In the genomic region with DNA sequence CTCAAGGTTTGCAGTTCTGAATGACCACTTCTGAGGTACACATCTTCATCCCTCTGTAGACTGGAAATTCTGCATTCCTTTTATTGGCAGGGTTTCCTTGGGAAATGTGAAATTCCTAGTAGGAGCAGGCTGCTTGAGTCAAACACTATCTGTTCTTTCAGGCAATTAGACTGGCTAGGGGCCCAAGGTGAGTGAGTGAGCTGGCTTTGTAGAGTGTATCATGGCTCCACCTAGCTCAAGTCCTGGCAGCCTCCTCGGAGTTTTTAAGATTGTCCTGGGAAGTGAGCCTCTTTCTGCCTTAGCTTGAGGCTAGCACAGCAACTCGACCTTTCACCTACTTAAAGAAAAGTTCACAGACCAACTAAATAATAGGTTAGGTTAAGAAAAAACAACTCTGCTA, we compare ENCODE assay signal across 8 mouse cellular contexts. TPM values are rescaled to one million over a fixed set of nuclear protein-coding genes. Genes with fewer than 3 reads are reported as not detected.
DNase-seq lines count a peak whose midpoint lies in the region; ATAC-seq and TF ChIP-seq lines count a peak whose summit lies in the region.

No protein-coding gene starts in this region.

- H3K4me2 ChIP-seq in forebrain, postnatal 0 days (ENCODE audit: low read depth) = no peak overlapping the region
- no peak overlapping the region for H3K4me2 ChIP-seq in forebrain, embryonic 11.5 days (ENCODE audit: low read depth, low read length, severe bottlenecking)
- no peak overlapping the region for H3K4me2 ChIP-seq in limb, embryonic 15.5 days

- no peak for ATAC-seq in forebrain, postnatal 0 days
- no peak for ATAC-seq in forebrain, embryonic 11.5 days (replicated peaks; ENCODE audit: low FRiP score)
- ATAC-seq in limb, embryonic 15.5 days (ENCODE audit: insufficient number of reproducible peaks, low FRiP score, low TSS enrichment, low read depth) = no peak

- no peak overlapping the region for H3K27ac ChIP-seq in forebrain, postnatal 0 days (ENCODE audit: low read depth, low read length)
- H3K27ac ChIP-seq in forebrain, embryonic 11.5 days (ENCODE audit: low read depth, low read length) = no peak overlapping the region
- H3K27ac ChIP-seq in limb, embryonic 15.5 days = peak overlapping the region; percentile 92; the same call in 1 of the 2 replicates

- H3K4me1 ChIP-seq in forebrain, postnatal 0 days (ENCODE audit: insufficient read depth) = peaks cover 5% of the 10 kb centered on the region; the same call in 1 of the 2 replicates
- peaks cover 10% of the 10 kb centered on the region for H3K4me1 ChIP-seq in forebrain, embryonic 11.5 days (replicated peaks; ENCODE audit: control insufficient read depth, insufficient read depth, low read length)
- H3K4me1 ChIP-seq in limb, embryonic 15.5 days = peaks cover 25% of the 10 kb centered on the region

- H3K36me3 ChIP-seq in forebrain, postnatal 0 days (ENCODE audit: insufficient read depth) = no peaks in the 10 kb centered on the region
- H3K36me3 ChIP-seq in forebrain, embryonic 11.5 days (ENCODE audit: control insufficient read depth, insufficient read depth, low read length) = no peaks in the 10 kb centered on the region
- no peaks in the 10 kb centered on the region for H3K36me3 ChIP-seq in limb, embryonic 15.5 days

- DNase-seq in forebrain, postnatal 0 days = peak; percentile 1
- no peak for DNase-seq in forebrain, embryonic 11.5 days (ENCODE audit: low spot score)
- DNase-seq in adrenal gland, postnatal 25 days = peak; percentile 52
- DNase-seq in heart, postnatal 4 days = peak; percentile 29
- peak; percentile 58 for DNase-seq in yolk sac, embryonic 10.5 days (ENCODE audit: low spot score)
- no peak for DNase-seq in retina, embryonic 14.5 days (ENCODE audit: low spot score)
- DNase-seq in layer of hippocampus, postnatal 14 days (ENCODE audit: low spot score in 2 of 2) = no peak

- TF ChIP-seq CTCF in forebrain, postnatal 0 days (IDR thresholded peaks at IDR 0.05; ENCODE audit: low read depth) = no peak

- no peak overlapping the region for H3K9ac ChIP-seq in forebrain, postnatal 0 days
- H3K9ac ChIP-seq in forebrain, embryonic 11.5 days (ENCODE audit: low read length) = no peak overlapping the region
- H3K9ac ChIP-seq in limb, embryonic 15.5 days = no peak overlapping the region

- H3K9me3 ChIP-seq in forebrain, postnatal 0 days (ENCODE audit: low read length) = no peaks in the 10 kb centered on the region
- no peaks in the 10 kb centered on the region for H3K9me3 ChIP-seq in forebrain, embryonic 11.5 days (ENCODE audit: control insufficient read depth, low read length)
- H3K9me3 ChIP-seq in limb, embryonic 15.5 days = no peaks in the 10 kb centered on the region

- no peaks in the 10 kb centered on the region for H3K27me3 ChIP-seq in forebrain, postnatal 0 days (ENCODE audit: insufficient read depth, low read length)
- no peaks in the 10 kb centered on the region for H3K27me3 ChIP-seq in forebrain, embryonic 11.5 days (ENCODE audit: control insufficient read depth, insufficient read depth, low read length)
- no peaks in the 10 kb centered on the region for H3K27me3 ChIP-seq in limb, embryonic 15.5 days

- 15% methylated on average over 2 of the region's 2 CpGs for WGBS in forebrain, postnatal 0 days
- 8% methylated on average over 2 of the region's 2 CpGs for WGBS in forebrain, embryonic 11.5 days
- WGBS in limb, embryonic 15.5 days = 3% methylated on average over 2 of the region's 2 CpGs

- no peak overlapping the region for H3K4me3 ChIP-seq in forebrain, postnatal 0 days (ENCODE audit: low read depth, low read length)
- H3K4me3 ChIP-seq in forebrain, embryonic 11.5 days (ENCODE audit: low read depth, low read length) = no peak overlapping the region
- no peak overlapping the region for H3K4me3 ChIP-seq in limb, embryonic 15.5 days

RNA-seq across cellular contexts. Expression of a gene that starts 1.2 kb away (rescaled TPM):
- total RNA-seq in forebrain, postnatal 0 days (2014; rRNA removed) = 103 and 107 TPM in 2 replicates
- 59.6 and 75.6 TPM in 2 replicates for polyA plus RNA-seq in forebrain, postnatal 0 days (2015; fragmentation: Nextera tagmentation; extraction: Ambion mirVana)
- 99.5 and 102 TPM in 2 replicates for polyA plus RNA-seq in forebrain, embryonic 11.5 days (2014; fragmentation: Nextera tagmentation; extraction: Ambion mirVana)
- total RNA-seq in adrenal gland, postnatal 25 days (2021) = 26.9 and 36.4 TPM in 2 replicates
- 10 to 100 TPM; 26.2 to 26.8 TPM for total RNA-seq in heart, postnatal 4 days (2021)
- 55.5 and 62.2 TPM in 2 replicates for polyA plus RNA-seq in limb, embryonic 15.5 days (2015; fragmentation: Nextera tagmentation; extraction: Ambion mirVana)
- 100 to 1,000 TPM; 176 to 182 TPM for total RNA-seq in layer of hippocampus, postnatal 14 days (2021)

RNA-seq across cellular contexts. Expression of a gene that starts 1.4 kb away (rescaled TPM):
- total RNA-seq in forebrain, postnatal 0 days (2014; rRNA removed) = 9.2 and 12.4 TPM in 2 replicates
- polyA plus RNA-seq in forebrain, postnatal 0 days (2015; fragmentation: Nextera tagmentation; extraction: Ambion mirVana) = 2.1 and 2.8 TPM in 2 replicates
- polyA plus RNA-seq in forebrain, embryonic 11.5 days (2014; fragmentation: Nextera tagmentation; extraction: Ambion mirVana) = 5.9 and 6.4 TPM in 2 replicates
- 4.4 and 4.6 TPM in 2 replicates for total RNA-seq in adrenal gland, postnatal 25 days (2021)
- total RNA-seq in heart, postnatal 4 days (2021) = 1 to 10 TPM; 4.7 to 4.9 TPM
- polyA plus RNA-seq in limb, embryonic 15.5 days (2015; fragmentation: Nextera tagmentation; extraction: Ambion mirVana) = 2.7 and 3.6 TPM in 2 replicates
- total RNA-seq in layer of hippocampus, postnatal 14 days (2021) = 10 to 100 TPM; 25.6 to 25.7 TPM

Comparison
In these comparisons a context has a peak if more than half of its experiments do, and no peak if none do; other contexts are left out.
1. DNase-seq: peak in forebrain, postnatal 0 days (single experiment), adrenal gland, postnatal 25 days (single experiment), heart, postnatal 4 days (single experiment) and yolk sac, embryonic 10.5 days (single experiment); none in forebrain, embryonic 11.5 days (single experiment), retina, embryonic 14.5 days (single experiment) and layer of hippocampus, postnatal 14 days (0 of 2).